Mouse (Mus musculus): ENCODE data around the gene Scnm1.
A peak's percentile ranks its signal among the peaks of the same experiment; 100 is the strongest.

DNA sequence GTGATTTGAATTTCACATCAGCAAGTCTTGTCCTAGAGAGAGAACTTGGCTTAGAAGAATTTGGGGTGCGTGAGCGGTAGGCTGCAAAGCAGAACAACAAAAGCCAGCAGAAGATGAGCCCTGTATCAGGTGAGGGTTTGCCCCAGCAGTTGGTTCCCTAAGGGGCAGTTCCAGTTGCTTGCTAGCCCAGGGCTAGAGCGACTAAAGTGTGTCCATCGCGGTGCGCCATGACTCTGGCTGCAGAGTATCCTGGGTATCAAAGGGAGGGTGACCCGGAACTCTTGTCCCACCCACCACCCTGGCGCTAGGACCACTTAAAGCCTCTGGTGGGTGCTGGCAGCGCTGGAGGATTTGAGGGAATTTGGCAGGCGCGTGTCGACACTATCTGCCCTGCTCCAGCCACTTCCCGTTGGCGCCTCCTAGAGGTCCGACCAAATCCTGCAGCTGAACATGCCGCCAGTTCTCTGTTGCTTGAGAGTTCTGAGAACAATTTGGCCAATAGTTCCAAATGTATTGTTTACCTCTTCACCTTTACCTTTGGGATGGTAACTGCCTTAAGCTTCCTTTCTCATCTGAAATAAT is 40.3 kb upstream of the Scnm1 start:
- peak; percentile 92 for TF ChIP-seq CTCF (IDR thresholded peaks at IDR 0.05; ENCODE audit: low read depth)
- no peak for TF ChIP-seq EP300 (IDR thresholded peaks at IDR 0.05; ENCODE audit: low read depth)
